Mouse (Mus musculus) intestine, postnatal 0 days (tissue): Measurements from ENCODE around the gene Slc35f3. TPM values are rescaled to one million over a fixed set of nuclear protein-coding genes. Genes with fewer than 3 reads are reported as not detected.

Experiments
- ATAC-seq: fragments of 200-750 bp; cut with Nextera tagmentation; 2 replicates; pipeline ENCODE4 v1.8.0; 2017; ENCODE audit warnings: mild to moderate bottlenecking, moderate TSS enrichment, moderate library complexity
- H3K27ac ChIP-seq: fragments of 300-500 bp; sonication (generic); 2 replicates; pipeline ENCODE4 v1.5.1; 2014; ENCODE audit warnings: mild to moderate bottlenecking, low read depth, low read length, moderate library complexity
- H3K27me3 ChIP-seq: fragments of 300-500 bp; sonication (generic); replicated peaks from 2 replicates; pipeline ENCODE4 v1.6.1; 2014; ENCODE audit warnings: low read length, mixed read lengths; ENCODE audit not compliant: control insufficient read depth, insufficient read depth
- H3K36me3 ChIP-seq: fragments of 300-500 bp; sonication (generic); 2 replicates; pipeline ENCODE4 v1.6.1; 2014; ENCODE audit warnings: mild to moderate bottlenecking, moderate library complexity; ENCODE audit not compliant: control insufficient read depth, insufficient read depth
- H3K4me1 ChIP-seq: fragments of 300-500 bp; sonication (generic); replicated peaks from 2 replicates; pipeline ENCODE4 v1.6.1; 2014; ENCODE audit warnings: antibody characterized with exemption, low read length, mixed read lengths; ENCODE audit not compliant: control insufficient read depth, insufficient read depth
- H3K4me2 ChIP-seq: fragments of 300-500 bp; sonication (generic); replicated peaks from 2 replicates; pipeline ENCODE4 v1.6.1; 2014; ENCODE audit warnings: low read depth, mild to moderate bottlenecking, moderate library complexity
- H3K4me3 ChIP-seq: fragments of 300-500 bp; sonication (generic); 2 replicates; pipeline ENCODE4 v1.5.1; 2014; ENCODE audit warnings: low read depth, low read length
- H3K9ac ChIP-seq: fragments of 300-500 bp; sonication (generic); 2 replicates; pipeline ENCODE4 v1.6.1; 2014; ENCODE audit warnings: mild to moderate bottlenecking, low read depth, low read length
- H3K9me3 ChIP-seq: fragments of 300-500 bp; sonication (generic); 2 replicates; pipeline ENCODE4 v1.6.1; 2016; ENCODE audit warnings: mixed run types; ENCODE audit not compliant: control insufficient read depth
- CTCF ChIP-seq: sonication (generic); IDR thresholded peaks from 2 replicates; pipeline ENCODE4 v1.5.1; 2016; ENCODE audit warnings: low read depth, mild to moderate bottlenecking, control low read depth, antibody characterized with exemption, moderate library complexity
- WGBS: fragments of 180-500 bp; shearing (Covaris S2); extraction: QIAGEN DNeasy Blood & Tissue Kit; methylation state at CpG from one replicate; pipeline ENCODE4 v1.1.7; 2014; 5-methylcytosine and 5-hydroxymethylcytosine counted together
- polyA plus RNA-seq: library from polyadenylated mRNA; unstranded; fragments of >200 nt; fragmentation: Nextera tagmentation; extraction: Ambion mirVana; gene quantifications from 2 replicates; pipeline ENCODE4 v1.2.1, GENCODE M21; 2015

Gene Slc35f3
- polyA plus RNA-seq, 1 experiment from 2014 or later: 0.10 TPM

DNA sequence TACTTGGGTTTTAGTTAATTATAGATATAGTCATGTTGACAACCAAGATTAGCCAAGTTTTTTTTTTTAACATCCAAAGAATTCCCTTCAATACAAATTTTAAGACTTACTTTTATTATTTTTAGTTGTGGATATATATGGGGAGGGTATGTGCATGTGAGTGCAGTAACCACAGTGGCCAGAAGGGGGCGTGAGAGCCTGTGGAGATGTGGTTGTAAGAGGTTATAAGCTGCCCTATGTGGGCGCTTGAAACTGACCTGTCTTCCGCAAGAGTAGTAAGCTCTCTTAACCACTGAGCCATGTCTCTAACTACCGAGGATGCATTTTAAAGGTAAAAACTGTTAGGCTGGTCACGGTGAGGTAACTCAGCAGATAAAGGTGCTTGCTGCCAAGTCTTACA, 45.1 kb downstream of the Slc35f3 start:
- Histone ChIP-seq H3K27me3 (no peaks in the 10 kb centered on the region), H3K9ac (no peak overlapping the region), H3K4me3 (no peak overlapping the region), H3K36me3 (no peaks in the 10 kb centered on the region), H3K9me3 (no peaks in the 10 kb centered on the region), H3K4me2 (no peak overlapping the region), H3K27ac (no peak overlapping the region), H3K4me1 (no peaks in the 10 kb centered on the region)
- 0 out of 2 replicates have a peak, but pooled peaks have one; percentile 24 for TF ChIP-seq CTCF
- WGBS: 82% methylated on average over 5 of the region's 5 CpGs
- ATAC-seq: no peak

DNA sequence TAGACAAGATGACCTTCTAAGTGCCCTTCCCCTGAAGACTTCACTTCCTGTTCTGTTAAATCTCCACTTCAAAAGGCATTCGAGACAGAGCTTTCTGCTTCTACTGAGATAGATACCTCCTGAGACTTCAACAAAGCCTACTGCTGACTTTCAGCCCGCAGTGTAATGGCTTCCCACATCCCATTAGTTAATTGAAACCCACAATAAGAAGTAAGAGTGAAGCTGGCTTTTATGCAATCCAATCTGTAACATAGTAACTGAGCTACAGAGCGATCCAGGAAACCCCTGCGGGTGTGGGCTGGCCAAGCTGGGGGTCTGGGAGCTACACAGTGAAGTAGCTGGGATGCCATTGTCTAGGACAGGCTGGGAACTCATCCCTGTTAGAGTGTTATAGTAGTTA, 46.7 kb downstream of the Slc35f3 start:
- 62% methylated on average over 4 of the region's 4 CpGs for WGBS
- Histone ChIP-seq H3K9me3 (no peaks in the 10 kb centered on the region), H3K4me1 (no peaks in the 10 kb centered on the region), H3K36me3 (no peaks in the 10 kb centered on the region), H3K9ac (no peak overlapping the region), H3K27me3 (no peaks in the 10 kb centered on the region), H3K27ac (no peak overlapping the region), H3K4me3 (no peak overlapping the region), H3K4me2 (no peak overlapping the region)
- ATAC-seq: no peak
- no peak for TF ChIP-seq CTCF

DNA sequence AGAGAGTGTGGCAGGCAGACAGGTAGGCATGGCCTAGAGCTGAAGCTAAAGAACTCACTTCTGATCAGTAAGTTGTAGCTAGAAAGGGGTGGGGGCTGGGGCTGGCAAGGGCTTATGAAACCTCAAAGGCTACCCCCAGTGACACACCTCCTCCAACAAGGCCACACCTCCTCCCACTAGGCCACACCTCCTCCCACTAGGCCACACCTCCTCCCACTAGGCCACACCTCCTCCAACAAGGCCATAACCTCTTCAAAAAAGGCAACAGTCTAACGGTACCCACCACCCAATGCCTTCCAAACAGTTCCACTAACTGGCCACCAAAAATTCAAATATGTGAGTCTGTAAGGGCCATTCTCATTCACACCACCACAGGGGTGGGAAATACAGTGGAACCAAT, 54.9 kb downstream of the Slc35f3 start:
- Histone ChIP-seq H3K27ac (no peak overlapping the region), H3K9me3 (no peaks in the 10 kb centered on the region), H3K4me3 (no peak overlapping the region), H3K4me2 (no peak overlapping the region), H3K9ac (no peak overlapping the region), H3K4me1 (no peaks in the 10 kb centered on the region), H3K27me3 (no peaks in the 10 kb centered on the region), H3K36me3 (no peaks in the 10 kb centered on the region)
- WGBS: 76% methylated on average over 1 of the region's 1 CpGs
- TF ChIP-seq CTCF: no peak
- no peak for ATAC-seq

- WGBS: 46% methylated on average over 3 of the region's 3 CpGs
These were observed 59.6 kb downstream of the Slc35f3 start for GRCm38 (mm10) chr8:126357946-126358345.

GRCm38 (mm10) chr8:126359296-126359695, 60.9 kb downstream of the Slc35f3 start:
- Histone ChIP-seq H3K4me2 (no peak overlapping the region), H3K27ac (no peak overlapping the region), H3K9me3 (no peaks in the 10 kb centered on the region), H3K27me3 (no peaks in the 10 kb centered on the region), H3K4me1 (no peaks in the 10 kb centered on the region), H3K4me3 (no peak overlapping the region), H3K36me3 (no peaks in the 10 kb centered on the region), H3K9ac (no peak overlapping the region)
- ATAC-seq: no peak
- no peak for TF ChIP-seq CTCF
- WGBS: 74% methylated on average over 6 of the region's 6 CpGs

More at GRCm38 (mm10) chr8:126357946-126358345, 59.6 kb downstream of the Slc35f3 start:
- Histone ChIP-seq H3K4me3 (no peak overlapping the region), H3K4me1 (no peaks in the 10 kb centered on the region), H3K27me3 (no peaks in the 10 kb centered on the region), H3K9me3 (no peaks in the 10 kb centered on the region), H3K9ac (no peak overlapping the region), H3K4me2 (no peak overlapping the region), H3K36me3 (no peaks in the 10 kb centered on the region), H3K27ac (no peak overlapping the region)
- no peak for ATAC-seq
- TF ChIP-seq CTCF: no peak

DNA sequence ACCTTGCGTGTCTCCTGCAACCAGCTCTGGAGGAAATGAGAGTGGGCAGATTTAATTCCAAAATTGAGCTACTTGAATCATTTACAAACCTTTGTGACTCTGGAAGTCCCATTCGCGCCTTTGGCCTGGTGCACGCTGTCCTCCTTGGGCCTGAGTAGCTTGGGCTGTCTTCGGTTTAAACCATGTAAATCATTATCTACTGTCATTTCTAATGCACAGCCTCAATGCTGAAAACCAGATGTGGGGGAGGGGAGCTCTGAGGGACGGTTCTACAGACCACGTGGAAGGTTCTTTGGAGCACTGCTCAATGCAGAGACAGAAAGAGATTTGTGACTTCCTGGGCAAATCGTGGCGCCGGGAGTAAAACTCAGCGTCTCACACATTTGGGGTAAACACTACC, 61.7 kb downstream of the Slc35f3 start:
- Histone ChIP-seq H3K4me2 (no peak overlapping the region), H3K4me3 (no peak overlapping the region), H3K4me1 (no peaks in the 10 kb centered on the region), H3K9me3 (no peaks in the 10 kb centered on the region), H3K27me3 (no peaks in the 10 kb centered on the region), H3K9ac (no peak overlapping the region), H3K36me3 (no peaks in the 10 kb centered on the region), H3K27ac (no peak overlapping the region)
- TF ChIP-seq CTCF: no peak
- no peak for ATAC-seq
- WGBS: 60% methylated on average over 11 of the region's 11 CpGs

DNA sequence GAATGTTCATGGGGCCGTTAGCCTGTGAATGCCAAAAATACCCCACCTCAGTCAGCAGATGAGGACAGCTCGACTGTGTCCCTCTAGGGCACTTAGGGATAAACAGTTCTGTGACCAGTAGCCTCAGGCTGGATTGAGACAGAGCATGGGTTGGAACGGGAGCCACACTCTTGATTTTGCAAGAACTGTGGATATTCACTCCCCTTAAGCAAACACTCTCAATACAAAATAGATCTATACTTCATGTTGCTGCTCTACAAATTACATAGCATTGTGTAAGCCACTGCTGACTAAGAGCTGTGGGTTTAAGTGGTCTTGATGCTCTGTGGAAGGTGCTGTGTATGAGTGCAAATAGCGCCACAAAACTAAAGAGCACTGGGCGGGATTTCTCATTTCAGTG, 62.3 kb downstream of the Slc35f3 start:
- Histone ChIP-seq H3K4me2 (no peak overlapping the region), H3K4me1 (no peaks in the 10 kb centered on the region), H3K27me3 (no peaks in the 10 kb centered on the region), H3K36me3 (no peaks in the 10 kb centered on the region), H3K27ac (no peak overlapping the region), H3K4me3 (no peak overlapping the region), H3K9me3 (no peaks in the 10 kb centered on the region), H3K9ac (no peak overlapping the region)
- no peak for TF ChIP-seq CTCF
- no peak for ATAC-seq
- WGBS: 65% methylated on average over 5 of the region's 5 CpGs
